Mouse (Mus musculus): ENCODE results near the gene Il17re. TPM values are rescaled to one million over a fixed set of nuclear protein-coding genes. Genes with fewer than 3 reads are reported as not detected.
A peak's percentile ranks its signal among the peaks of the same experiment; 100 is the strongest.

Gene Il17re
- polyA plus RNA-seq, 1 experiment from 2014 or later = 0.09 TPM

DNA sequence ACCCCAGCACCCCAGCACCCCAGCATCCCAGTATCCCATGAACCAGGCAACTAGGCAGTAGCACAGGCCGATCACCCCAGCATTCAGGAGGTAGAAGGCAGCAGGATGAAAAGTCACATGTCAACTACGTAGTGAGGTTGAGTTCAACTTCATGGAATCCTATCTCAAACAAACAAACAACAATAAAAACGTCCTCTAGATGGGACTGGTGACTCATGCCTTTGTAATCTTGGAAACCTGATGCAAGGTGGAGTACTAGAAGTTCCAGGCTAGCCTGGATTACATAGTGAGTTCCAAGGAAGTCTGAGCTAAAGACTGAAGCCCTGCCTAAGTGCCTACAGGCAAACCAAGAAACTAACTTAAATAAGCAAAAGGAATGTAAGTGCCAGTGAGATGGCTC is 27.4 kb upstream of the Il17re start:
- no peak overlapping the region for H3K4me3 ChIP-seq (replicated peaks)

DNA sequence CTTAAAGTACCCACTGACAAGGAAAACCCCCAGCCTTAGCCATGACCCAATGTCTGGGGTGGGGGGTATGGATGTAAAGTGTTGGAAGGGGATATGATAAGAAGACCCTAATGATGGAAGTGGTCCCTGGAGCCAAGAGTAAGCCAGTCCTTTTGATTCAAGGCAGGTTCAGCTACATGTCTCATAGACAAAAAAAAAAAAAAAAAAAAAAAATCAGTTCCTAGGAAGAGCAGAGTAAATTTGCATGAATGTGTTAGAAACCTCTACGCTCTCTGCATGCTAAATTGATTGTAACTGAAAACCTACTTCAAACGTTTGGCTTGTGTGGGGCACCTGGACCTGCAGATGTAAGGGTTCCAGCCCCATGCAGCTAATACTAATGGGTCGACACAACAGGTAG is 26.5 kb upstream of the Il17re start:
- Histone ChIP-seq H3K9ac (no peak overlapping the region), H3K4me1 (replicated peaks) (0 out of 2 replicates have a peak, but pooled peaks cover 2% of the 10 kb centered on the region), H3K4me2 (no peak overlapping the region), H3K4me3 (replicated peaks) (no peak overlapping the region), H3K27ac (replicated peaks) (no peak overlapping the region), H3K27me3 (no peaks in the 10 kb centered on the region), H3K36me3 (replicated peaks) (no peaks in the 10 kb centered on the region), H3K9me3 (replicated peaks) (no peaks in the 10 kb centered on the region)
- 41% methylated on average over 3 of the region's 3 CpGs for WGBS (ENCODE audit: insufficient replicate concordance)
- no peak for ATAC-seq (ENCODE audit: insufficient read depth)

More for the DNA sequence above, 27.4 kb upstream of the Il17re start:
- no peak for ATAC-seq (ENCODE audit: insufficient read depth)
- Histone ChIP-seq H3K4me2 (no peak overlapping the region), H3K9me3 (replicated peaks) (no peaks in the 10 kb centered on the region), H3K36me3 (replicated peaks) (no peaks in the 10 kb centered on the region), H3K27ac (replicated peaks) (no peak overlapping the region), H3K9ac (no peak overlapping the region), H3K4me1 (replicated peaks) (0 out of 2 replicates have a peak, but pooled peaks cover 2% of the 10 kb centered on the region), H3K27me3 (no peaks in the 10 kb centered on the region)
- 38% methylated on average over 3 of the region's 3 CpGs for WGBS (ENCODE audit: insufficient replicate concordance)

DNA sequence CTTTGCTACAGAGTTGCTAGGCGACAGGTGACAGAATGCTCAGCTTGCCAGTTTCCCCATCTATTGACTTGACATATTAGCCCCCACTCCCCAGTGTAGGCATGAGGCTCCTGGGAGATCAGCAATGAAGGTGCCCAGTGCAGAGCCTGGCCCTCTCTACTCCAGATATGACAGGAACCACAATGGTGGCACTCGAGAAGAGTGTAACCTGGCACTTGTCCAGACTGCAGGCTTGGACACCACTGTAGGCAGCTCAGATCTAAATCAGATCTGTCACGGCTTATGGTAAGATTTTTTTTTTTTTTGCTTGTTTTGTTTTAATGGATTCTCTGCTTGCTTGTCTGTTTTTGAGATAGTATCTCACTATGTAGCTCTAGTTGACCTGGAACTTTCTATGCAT is 24.6 kb upstream of the Il17re start:
- 46% methylated on average over 3 of the region's 3 CpGs for WGBS (ENCODE audit: insufficient replicate concordance)
- ATAC-seq (ENCODE audit: insufficient read depth) = no peak
- H3K27ac ChIP-seq (replicated peaks) = no peak overlapping the region

DNA sequence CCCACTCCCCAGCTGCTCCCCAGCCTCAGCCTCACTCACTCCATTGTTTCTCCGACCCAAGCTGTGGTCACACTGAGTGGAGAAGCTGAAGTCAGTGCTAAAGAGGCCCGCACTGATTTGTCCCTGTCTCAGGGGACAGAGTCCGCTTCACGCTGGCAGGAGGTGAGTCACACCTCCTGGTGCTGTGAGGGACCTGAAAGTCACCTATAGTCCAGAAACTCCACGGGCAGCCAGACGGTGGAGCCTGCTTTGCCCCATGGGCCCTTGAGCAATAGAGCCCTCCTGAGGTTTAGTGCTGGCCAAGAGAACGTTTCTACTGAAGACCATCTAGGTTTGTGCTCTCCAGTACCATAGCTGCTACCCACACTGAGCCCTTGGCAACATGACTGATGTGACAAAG is 23.6 kb upstream of the Il17re start:
- no peaks in the 10 kb centered on the region for H3K27me3 ChIP-seq
- H3K4me2 ChIP-seq = no peak overlapping the region
- H3K27ac ChIP-seq (replicated peaks) = no peak overlapping the region
- 0 out of 2 replicates have a peak, but pooled peaks cover 2% of the 10 kb centered on the region for H3K4me1 ChIP-seq (replicated peaks)
- no peaks in the 10 kb centered on the region for H3K36me3 ChIP-seq (replicated peaks)
- WGBS (ENCODE audit: insufficient replicate concordance) = 50% methylated on average over 7 of the region's 7 CpGs
- H3K9me3 ChIP-seq (replicated peaks) = no peaks in the 10 kb centered on the region
- H3K4me3 ChIP-seq (replicated peaks) = no peak overlapping the region
- H3K9ac ChIP-seq = no peak overlapping the region
- ATAC-seq (ENCODE audit: insufficient read depth) = no peak

More for the DNA sequence above, 24.6 kb upstream of the Il17re start:
- no peak overlapping the region for H3K4me2 ChIP-seq
- no peak overlapping the region for H3K4me3 ChIP-seq (replicated peaks)
- H3K27me3 ChIP-seq = no peaks in the 10 kb centered on the region
- H3K4me1 ChIP-seq (replicated peaks) = 0 out of 2 replicates have a peak, but pooled peaks cover 2% of the 10 kb centered on the region
- no peaks in the 10 kb centered on the region for H3K9me3 ChIP-seq (replicated peaks)
- no peak overlapping the region for H3K9ac ChIP-seq
- no peaks in the 10 kb centered on the region for H3K36me3 ChIP-seq (replicated peaks)

DNA sequence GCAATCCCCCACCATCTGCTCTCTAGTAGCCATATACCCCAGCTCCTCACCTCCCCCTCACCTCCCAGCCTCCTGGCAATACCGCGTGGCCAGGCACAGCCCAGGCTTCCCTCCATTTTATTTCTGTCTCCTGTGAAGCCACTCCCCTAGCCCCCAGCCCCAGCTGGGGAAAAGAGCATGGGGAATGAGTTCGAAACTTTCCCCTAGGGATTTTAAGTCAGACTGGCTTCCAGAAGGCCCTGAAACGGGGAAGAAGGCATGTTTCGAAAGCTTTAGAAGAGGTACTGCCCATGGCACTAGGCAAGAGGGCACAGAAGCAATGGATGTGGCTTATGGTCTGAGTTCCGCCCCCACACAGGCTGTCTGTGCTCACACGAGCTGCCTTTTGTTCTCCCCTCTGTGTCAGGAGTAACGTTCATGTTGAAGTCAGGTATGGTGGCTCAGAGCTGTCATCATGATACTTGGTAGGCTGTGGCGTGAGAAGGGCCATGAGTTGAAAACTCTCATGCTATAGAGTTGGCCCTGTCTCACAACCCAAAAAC is 22.5 kb upstream of the Il17re start, which contains the start of gene Cidec:
Gene Cidec, minus strand, starts transcription at position 97 of the 542 bp plus-strand sequence.
- WGBS (ENCODE audit: insufficient replicate concordance) = 60% methylated on average over 9 of the region's 9 CpGs
- ATAC-seq (ENCODE audit: insufficient read depth) = no peak
- no peaks in the 10 kb centered on the region for H3K36me3 ChIP-seq (replicated peaks)
- no peak within 1 kb of the TSS for H3K9ac ChIP-seq
- no peak within 1 kb of the TSS for H3K4me3 ChIP-seq (replicated peaks)
- H3K27ac ChIP-seq (replicated peaks) = no peak within 1 kb of the TSS
- no peak within 1 kb of the TSS for H3K4me2 ChIP-seq
- no peaks in the 10 kb centered on the region for H3K4me1 ChIP-seq (replicated peaks)
- no peaks in the 10 kb centered on the region for H3K27me3 ChIP-seq
- H3K9me3 ChIP-seq (replicated peaks) = no peaks in the 10 kb centered on the region

DNA sequence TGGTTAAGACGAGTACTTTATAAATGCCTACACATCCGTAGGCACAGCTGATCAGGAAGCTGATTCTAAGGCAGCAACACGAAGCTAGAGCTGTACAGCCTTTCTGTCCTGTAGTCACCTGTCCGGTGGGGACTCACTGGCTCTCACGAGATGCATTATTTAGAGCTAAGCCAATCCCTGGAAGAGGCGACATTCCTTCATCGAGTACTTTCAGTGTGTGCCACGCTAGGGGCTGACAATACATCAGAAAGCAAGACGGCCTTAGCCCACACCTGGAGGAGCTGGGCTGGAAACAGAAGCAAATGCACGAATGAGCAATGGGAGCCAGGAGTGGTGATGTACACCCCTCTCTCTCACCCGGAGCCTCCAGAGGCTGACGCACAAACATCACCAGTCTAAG is 21.1 kb upstream of the Il17re start:
- Histone ChIP-seq H3K4me3 (replicated peaks) (no peak overlapping the region), H3K4me1 (replicated peaks) (peaks cover 12% of the 10 kb centered on the region), H3K27me3 (no peaks in the 10 kb centered on the region), H3K9ac (no peak overlapping the region), H3K4me2 (no peak overlapping the region), H3K27ac (replicated peaks) (no peak overlapping the region), H3K9me3 (replicated peaks) (no peaks in the 10 kb centered on the region), H3K36me3 (replicated peaks) (no peaks in the 10 kb centered on the region)
- no peak for ATAC-seq (ENCODE audit: insufficient read depth)
- 64% methylated on average over 12 of the region's 12 CpGs for WGBS (ENCODE audit: insufficient replicate concordance)

DNA sequence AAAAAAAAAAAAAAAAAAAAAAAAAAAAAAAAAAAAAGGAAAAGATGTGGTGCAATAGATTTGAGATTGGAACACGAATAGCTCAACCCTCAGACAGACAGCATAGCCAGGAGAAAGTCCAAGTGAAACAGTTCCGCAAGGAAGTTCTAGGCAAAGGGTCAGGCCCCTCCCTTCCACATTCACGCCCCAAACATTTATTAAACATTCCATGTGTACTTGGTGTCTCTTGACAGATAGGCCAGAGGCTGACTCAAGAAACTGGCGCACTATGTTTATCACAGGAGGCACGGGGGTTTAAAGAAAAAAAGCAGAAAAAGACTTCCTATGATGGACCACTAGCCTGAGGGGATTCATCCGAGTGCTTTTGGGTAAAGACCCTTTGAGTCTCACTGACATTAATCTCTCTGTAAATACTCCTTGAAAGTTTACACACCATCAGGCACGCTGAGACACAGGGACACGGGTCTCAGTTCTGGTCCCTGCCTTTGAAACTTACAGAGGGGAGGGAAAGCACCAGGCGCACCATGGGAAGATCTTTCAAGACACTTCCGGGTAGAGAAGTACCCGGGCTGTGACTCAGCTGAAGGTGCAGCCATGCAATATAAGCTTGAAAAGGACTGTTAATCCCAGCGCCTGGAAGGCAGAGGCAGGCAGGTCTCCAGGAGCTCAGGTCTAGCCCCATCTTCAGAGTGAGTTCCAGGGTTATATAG is 19.4 kb upstream of the Il17re start:
- Histone ChIP-seq H3K27me3 (no peaks in the 10 kb centered on the region), H3K9me3 (replicated peaks) (no peaks in the 10 kb centered on the region), H3K4me1 (replicated peaks) (peaks cover 24% of the 10 kb centered on the region), H3K36me3 (replicated peaks) (no peaks in the 10 kb centered on the region), H3K4me2 (no peak overlapping the region), H3K27ac (replicated peaks) (no peak overlapping the region), H3K4me3 (replicated peaks) (no peak overlapping the region), H3K9ac (no peak overlapping the region)
- no peak for ATAC-seq (ENCODE audit: insufficient read depth)
- WGBS (ENCODE audit: insufficient replicate concordance) = 41% methylated on average over 12 of the region's 12 CpGs

DNA sequence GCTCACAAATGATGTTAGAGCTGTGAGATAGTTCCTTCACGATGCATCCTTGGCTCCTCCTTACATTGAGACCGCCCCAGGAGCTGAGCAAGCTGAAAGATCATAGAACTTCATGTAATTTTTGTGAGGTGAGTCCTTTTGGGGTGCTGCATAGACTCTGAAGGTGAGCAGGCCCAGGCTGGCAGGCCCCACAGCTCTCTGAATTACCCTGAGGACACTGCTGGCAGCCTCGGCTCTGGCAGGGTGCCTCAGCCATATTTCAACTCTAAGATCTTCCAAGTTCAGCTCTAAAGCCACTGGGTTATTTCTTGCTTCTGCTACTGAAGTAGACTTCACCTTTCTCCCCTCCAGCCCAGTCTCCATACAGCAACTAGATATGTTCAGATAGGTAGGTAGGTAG is 17.6 kb upstream of the Il17re start:
- H3K9ac ChIP-seq = no peak overlapping the region
- H3K36me3 ChIP-seq (replicated peaks) = no peaks in the 10 kb centered on the region
- no peak overlapping the region for H3K4me2 ChIP-seq
- no peak overlapping the region for H3K4me3 ChIP-seq (replicated peaks)
- no peaks in the 10 kb centered on the region for H3K9me3 ChIP-seq (replicated peaks)
- no peak overlapping the region for H3K27ac ChIP-seq (replicated peaks)
- H3K27me3 ChIP-seq = no peaks in the 10 kb centered on the region
- ATAC-seq (ENCODE audit: insufficient read depth) = no peak
- peaks cover 27% of the 10 kb centered on the region for H3K4me1 ChIP-seq (replicated peaks)
- 70% methylated on average over 3 of the region's 3 CpGs for WGBS (ENCODE audit: insufficient replicate concordance)

DNA sequence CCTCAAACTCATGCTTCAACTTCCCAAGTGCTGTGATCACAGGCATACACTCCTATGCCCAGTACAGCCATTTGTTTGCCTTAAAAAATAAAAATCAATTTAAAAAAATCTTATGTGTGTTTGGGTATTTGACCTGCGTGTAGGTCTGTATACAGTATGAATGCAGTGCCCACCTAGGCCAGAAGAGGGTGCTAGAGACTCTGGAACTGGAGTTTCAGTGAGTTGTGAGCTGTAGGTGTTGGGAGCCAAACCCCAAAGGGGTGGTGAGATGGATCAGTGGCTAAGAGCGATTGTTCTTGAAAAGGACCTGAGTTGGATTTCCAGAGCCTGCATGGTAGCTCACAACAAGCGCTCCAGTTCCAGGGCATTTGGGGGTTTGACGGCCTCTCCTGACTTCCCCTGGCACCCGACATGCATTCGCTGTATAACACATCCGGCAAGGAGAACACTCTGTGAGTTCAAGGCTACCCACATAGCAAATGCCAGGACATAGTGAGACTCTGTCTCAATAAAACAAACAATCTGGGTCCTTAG is 17.1 kb upstream of the Il17re start:
- 47% methylated on average over 7 of the region's 7 CpGs for WGBS (ENCODE audit: insufficient replicate concordance)
- H3K9me3 ChIP-seq (replicated peaks) = no peaks in the 10 kb centered on the region
- no peaks in the 10 kb centered on the region for H3K27me3 ChIP-seq
- H3K9ac ChIP-seq = no peak overlapping the region
- H3K36me3 ChIP-seq (replicated peaks) = no peaks in the 10 kb centered on the region
- no peak overlapping the region for H3K4me3 ChIP-seq (replicated peaks)
- no peak for ATAC-seq (ENCODE audit: insufficient read depth)
- H3K4me1 ChIP-seq (replicated peaks) = peaks cover 27% of the 10 kb centered on the region
- no peak overlapping the region for H3K27ac ChIP-seq (replicated peaks)
- no peak overlapping the region for H3K4me2 ChIP-seq

DNA sequence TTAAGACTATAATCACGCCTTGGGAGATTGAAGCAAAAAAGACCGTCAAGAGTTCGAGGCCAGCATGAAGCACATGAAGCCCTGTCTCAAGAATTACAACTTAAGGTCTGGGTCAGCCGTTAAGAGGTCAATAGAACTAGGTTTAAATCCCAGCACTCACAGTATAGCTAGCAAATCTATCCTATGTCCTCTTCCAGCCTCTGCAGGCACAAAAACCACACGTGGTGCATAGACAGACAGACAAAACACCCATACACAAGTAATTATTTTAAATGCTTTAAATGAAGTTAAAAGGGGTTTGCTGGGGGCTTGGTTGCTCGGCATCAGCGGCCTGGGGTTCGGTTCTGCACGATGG is 16.2 kb upstream of the Il17re start:
- no peak; the same call in 1 of the 2 replicates for ATAC-seq (ENCODE audit: insufficient read depth)
- H3K9ac ChIP-seq = peak overlapping the region; percentile 81
- peak overlapping the region; percentile 91 for H3K4me2 ChIP-seq
- H3K27ac ChIP-seq (replicated peaks) = peak overlapping the region; percentile 7; the same call in 1 of the 2 replicates
- WGBS (ENCODE audit: insufficient replicate concordance) = 34% methylated on average over 9 of the region's 9 CpGs
- peaks cover 27% of the 10 kb centered on the region for H3K4me1 ChIP-seq (replicated peaks)
- no peaks in the 10 kb centered on the region for H3K9me3 ChIP-seq (replicated peaks)
- peaks cover 4% of the 10 kb centered on the region for H3K36me3 ChIP-seq (replicated peaks)
- H3K27me3 ChIP-seq = no peaks in the 10 kb centered on the region
- H3K4me3 ChIP-seq (replicated peaks) = peak overlapping the region; percentile 82

DNA sequence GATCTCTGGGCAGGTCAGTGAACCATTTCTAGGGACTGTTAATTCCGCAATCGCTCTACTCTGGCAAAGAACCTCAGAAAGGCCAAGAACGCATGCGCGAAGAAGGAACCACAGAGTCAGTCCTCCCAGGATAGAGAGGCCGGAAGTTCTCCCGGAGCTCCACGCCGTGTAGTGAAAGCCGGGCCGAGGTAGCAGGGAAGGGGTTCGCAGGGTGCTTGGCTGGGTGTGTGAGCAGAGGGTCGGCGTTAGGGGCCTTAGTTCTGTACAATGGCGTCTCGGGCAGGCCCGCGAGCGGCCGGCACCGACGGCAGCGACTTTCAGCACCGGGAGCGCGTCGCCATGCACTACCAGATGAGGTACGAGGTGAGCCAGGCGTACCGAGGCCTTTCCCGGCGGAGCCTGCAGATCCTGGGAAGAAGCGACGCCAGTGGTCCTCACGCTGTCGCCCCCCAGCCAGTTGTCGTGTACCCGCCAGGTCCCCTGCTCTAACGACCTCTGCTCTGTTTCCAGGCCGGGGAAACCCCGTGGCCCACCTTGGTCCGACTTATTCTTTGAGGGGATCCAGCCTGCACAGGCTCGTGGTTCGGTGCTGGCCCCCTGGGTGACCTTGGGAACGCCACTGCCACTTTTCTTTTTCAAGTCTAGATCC is 15.7 kb upstream of the Il17re start, which contains the start of gene Jagn1:
Gene Jagn1, plus strand, starts transcription at position 128 of the 649 bp plus-strand sequence.
- peak; percentile 84 for ATAC-seq (ENCODE audit: insufficient read depth)
- H3K27ac ChIP-seq (replicated peaks) = peak within 1 kb of the TSS; percentile 48
- WGBS (ENCODE audit: insufficient replicate concordance) = under 1% methylated on average over 45 of the region's 45 CpGs

More for the DNA sequence above, 15.7 kb upstream of the Il17re start, which contains the start of gene Jagn1:
- no peaks in the 10 kb centered on the region for H3K9me3 ChIP-seq (replicated peaks)
- H3K4me3 ChIP-seq (replicated peaks) = peak within 1 kb of the TSS; percentile 82
- H3K9ac ChIP-seq = peak within 1 kb of the TSS; percentile 81
- H3K36me3 ChIP-seq (replicated peaks) = peaks cover 9% of the 10 kb centered on the region
- H3K4me1 ChIP-seq (replicated peaks) = peaks cover 27% of the 10 kb centered on the region
- H3K27me3 ChIP-seq = no peaks in the 10 kb centered on the region
- H3K4me2 ChIP-seq = peak within 1 kb of the TSS; percentile 91
